Mouse (Mus musculus) liver, embryonic 16.5 days (tissue): ENCODE results near the gene Sv2b. TPM values are rescaled to one million over a fixed set of nuclear protein-coding genes. Genes with fewer than 3 reads are reported as not detected.

Experiments
- ATAC-seq: fragments of 200-750 bp; cut with Nextera tagmentation; 2 replicates; pipeline ENCODE4 v1.8.0; 2017; ENCODE audit warnings: low read depth, mild to moderate bottlenecking, moderate number of reproducible peaks, moderate library complexity
- H3K27ac ChIP-seq: fragments of 300-500 bp; sonication (generic); 2 replicates; pipeline ENCODE4 v1.5.1; 2014; ENCODE audit warnings: mild to moderate bottlenecking, low read length
- H3K27me3 ChIP-seq: fragments of 300-500 bp; sonication (generic); 2 replicates; pipeline ENCODE4 v1.6.1; 2014; ENCODE audit warnings: low read depth, low read length, mixed read lengths; ENCODE audit not compliant: control insufficient read depth, insufficient read depth
- H3K36me3 ChIP-seq: fragments of 300-500 bp; sonication (generic); 2 replicates; pipeline ENCODE4 v1.6.1; 2014; ENCODE audit warnings: mild to moderate bottlenecking; ENCODE audit not compliant: control insufficient read depth, insufficient read depth
- H3K4me1 ChIP-seq: fragments of 300-500 bp; sonication (generic); 2 replicates; pipeline ENCODE4 v1.6.1; 2014; ENCODE audit warnings: low read depth, low read length, mixed read lengths; ENCODE audit not compliant: control insufficient read depth
- H3K4me2 ChIP-seq: fragments of 300-500 bp; sonication (generic); 2 replicates; pipeline ENCODE4 v1.6.1; 2014; ENCODE audit warnings: low read depth, low read length, mixed read lengths
- H3K4me3 ChIP-seq: fragments of 300-500 bp; sonication (generic); 2 replicates; pipeline ENCODE4 v1.5.1; 2014; ENCODE audit warnings: low read depth, mild to moderate bottlenecking, low read length
- H3K9ac ChIP-seq: fragments of 300-500 bp; sonication (generic); 2 replicates; pipeline ENCODE4 v1.6.1; 2014; ENCODE audit warnings: low read depth, low read length
- H3K9me3 ChIP-seq: fragments of 300-500 bp; sonication (generic); replicated peaks from 2 replicates; pipeline ENCODE4 v1.6.1; 2016; ENCODE audit warnings: low read length; ENCODE audit not compliant: control insufficient read depth
- WGBS: fragments of 180-500 bp; shearing (Covaris S2); extraction: QIAGEN DNeasy Blood & Tissue Kit; methylation state at CpG from one replicate; pipeline ENCODE4 v1.1.7; 2014; ENCODE audit not compliant: insufficient replicate concordance; 5-methylcytosine and 5-hydroxymethylcytosine counted together
- polyA plus RNA-seq: library from polyadenylated mRNA; unstranded; fragments of >200 nt; fragmentation: Nextera tagmentation; extraction: Ambion mirVana; gene quantifications from 2 replicates; pipeline ENCODE4 v1.2.1, GENCODE M21; 2015

Sv2b gene
- polyA plus RNA-seq, 1 experiment from 2014 or later = 0.02 TPM

DNA sequence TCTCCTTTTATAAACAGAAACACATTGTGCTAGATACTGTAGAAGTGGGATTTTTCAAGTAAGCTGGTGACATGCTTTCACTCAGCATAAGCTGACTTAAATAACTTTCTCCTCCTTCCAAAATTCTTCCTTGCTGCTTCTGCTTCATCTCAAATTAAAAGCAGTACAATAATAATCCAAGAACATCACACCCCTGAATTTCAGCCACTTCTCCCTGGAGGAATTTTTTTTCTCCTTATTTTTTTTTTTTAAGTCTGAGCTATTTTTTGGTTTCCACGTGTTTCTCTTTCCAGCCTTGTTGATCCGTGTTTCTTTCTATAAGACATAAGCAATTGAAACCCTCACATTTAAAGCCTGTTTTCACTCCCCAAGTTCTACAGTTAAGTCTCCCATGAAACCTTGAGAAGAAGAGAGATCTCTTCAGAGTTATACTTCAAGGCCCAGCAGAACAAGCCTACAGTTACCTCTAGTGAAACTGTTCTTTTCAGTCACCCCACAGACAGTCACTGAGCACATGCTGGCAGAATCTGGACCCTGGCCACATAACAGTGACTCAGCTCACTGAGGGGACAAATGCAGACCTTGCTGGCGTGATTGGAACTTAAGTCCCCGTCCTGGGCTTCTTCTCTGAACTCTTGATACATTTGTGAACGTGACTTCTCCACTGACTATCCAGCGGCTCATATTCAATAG lies 6.4 kb downstream of the Sv2b start:
- no peaks in the 10 kb centered on the region for H3K36me3 ChIP-seq
- H3K4me1 ChIP-seq = no peaks in the 10 kb centered on the region
- no peak overlapping the region for H3K4me2 ChIP-seq
- H3K9me3 ChIP-seq = no peaks in the 10 kb centered on the region
- no peak overlapping the region for H3K9ac ChIP-seq
- no peak overlapping the region for H3K27ac ChIP-seq
- no peak overlapping the region for H3K4me3 ChIP-seq
- 47% methylated on average over 6 of the region's 6 CpGs for WGBS
- ATAC-seq = no peak
- H3K27me3 ChIP-seq = peaks cover under 1% of the 10 kb centered on the region; the same call in 1 of the 2 replicates

DNA sequence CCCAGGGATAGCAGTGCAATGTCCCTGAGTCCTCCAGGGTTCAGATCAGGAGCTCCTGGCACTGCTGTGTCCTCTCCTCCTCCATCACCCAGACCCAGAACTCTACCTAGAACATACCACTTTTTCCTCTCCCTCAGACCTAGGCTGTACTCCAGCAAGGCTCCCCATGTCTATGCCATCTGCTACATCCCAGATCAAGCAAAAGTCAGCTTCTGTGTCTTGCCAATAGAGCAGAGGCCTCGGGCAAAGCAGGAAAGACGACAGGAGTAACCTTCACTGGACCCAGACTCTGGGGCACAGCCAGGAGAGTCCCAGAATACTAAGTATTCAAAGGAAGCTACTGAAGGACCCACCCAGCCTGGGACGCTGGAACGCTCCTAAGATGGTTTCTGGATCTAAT lies 9.8 kb downstream of the Sv2b start:
- no peaks in the 10 kb centered on the region for H3K4me1 ChIP-seq
- H3K27me3 ChIP-seq = no peaks in the 10 kb centered on the region
- no peaks in the 10 kb centered on the region for H3K9me3 ChIP-seq
- no peak for ATAC-seq
- H3K27ac ChIP-seq = no peak overlapping the region
- no peak overlapping the region for H3K4me3 ChIP-seq
- no peak overlapping the region for H3K4me2 ChIP-seq
- no peaks in the 10 kb centered on the region for H3K36me3 ChIP-seq
- WGBS = 66% methylated on average over 4 of the region's 4 CpGs
- H3K9ac ChIP-seq = no peak overlapping the region

DNA sequence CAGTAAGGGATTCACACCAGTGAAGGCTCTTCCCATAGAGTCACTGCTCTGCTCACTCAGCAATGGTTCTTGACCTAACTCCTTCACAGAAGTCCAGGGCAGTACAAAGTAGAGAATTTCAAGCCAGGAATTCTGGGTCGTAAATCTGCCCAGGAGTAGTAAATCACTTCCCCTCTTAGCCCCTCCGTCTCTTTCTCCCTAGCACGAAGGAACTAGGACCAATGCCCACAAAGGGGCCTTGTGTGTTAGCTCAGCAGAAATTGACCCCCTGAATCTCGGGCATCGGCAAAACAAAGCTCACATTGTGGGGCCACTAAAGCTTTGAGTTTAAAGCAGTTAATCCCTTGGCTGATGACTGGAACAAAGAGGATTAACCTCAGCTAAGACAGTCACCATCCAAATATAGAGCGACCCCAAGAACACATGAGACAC lies 12.4 kb downstream of the Sv2b start:
- H3K4me3 ChIP-seq = no peak overlapping the region
- no peaks in the 10 kb centered on the region for H3K36me3 ChIP-seq
- H3K27ac ChIP-seq = no peak overlapping the region
- 28% methylated on average over 6 of the region's 6 CpGs for WGBS
- no peak overlapping the region for H3K4me2 ChIP-seq
- H3K9ac ChIP-seq = no peak overlapping the region
- no peak for ATAC-seq
- no peaks in the 10 kb centered on the region for H3K4me1 ChIP-seq
- no peaks in the 10 kb centered on the region for H3K27me3 ChIP-seq
- H3K9me3 ChIP-seq = no peaks in the 10 kb centered on the region

DNA sequence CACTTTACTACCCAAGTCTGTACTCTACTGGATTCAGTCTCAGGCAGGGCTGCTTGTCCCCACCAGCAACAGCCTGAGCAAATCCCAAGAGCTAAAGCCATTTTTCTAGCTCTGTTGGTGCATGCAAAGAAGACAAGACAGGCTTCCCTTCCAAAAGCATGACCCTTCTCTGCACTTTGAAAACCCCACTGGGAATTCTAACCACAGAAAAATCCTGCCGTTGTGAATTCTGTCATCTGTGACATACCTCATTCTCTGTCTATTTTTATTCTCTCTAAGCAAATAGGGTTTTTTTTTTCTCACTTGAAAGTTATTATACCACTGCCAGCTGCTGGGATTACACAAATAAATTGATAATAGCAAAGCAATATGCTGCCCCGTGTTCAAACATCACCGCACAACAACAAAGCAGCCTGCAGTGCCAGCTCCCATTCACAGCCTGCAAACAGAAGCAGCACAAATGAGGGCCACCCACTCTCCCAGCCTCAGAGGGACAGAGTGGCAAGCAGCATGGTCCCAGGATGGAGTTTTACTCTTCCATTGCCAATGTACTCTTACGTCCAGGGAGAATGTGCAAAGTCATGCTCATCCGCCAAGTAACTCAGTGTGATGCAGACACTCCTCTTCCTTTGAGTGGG lies 13.7 kb downstream of the Sv2b start:
- H3K27ac ChIP-seq = no peak overlapping the region
- H3K27me3 ChIP-seq = no peaks in the 10 kb centered on the region
- H3K9ac ChIP-seq = no peak overlapping the region
- no peak for ATAC-seq
- H3K4me3 ChIP-seq = no peak overlapping the region
- H3K36me3 ChIP-seq = no peaks in the 10 kb centered on the region
- no peaks in the 10 kb centered on the region for H3K4me1 ChIP-seq
- no peaks in the 10 kb centered on the region for H3K9me3 ChIP-seq
- H3K4me2 ChIP-seq = no peak overlapping the region
- WGBS = 67% methylated on average over 5 of the region's 5 CpGs

DNA sequence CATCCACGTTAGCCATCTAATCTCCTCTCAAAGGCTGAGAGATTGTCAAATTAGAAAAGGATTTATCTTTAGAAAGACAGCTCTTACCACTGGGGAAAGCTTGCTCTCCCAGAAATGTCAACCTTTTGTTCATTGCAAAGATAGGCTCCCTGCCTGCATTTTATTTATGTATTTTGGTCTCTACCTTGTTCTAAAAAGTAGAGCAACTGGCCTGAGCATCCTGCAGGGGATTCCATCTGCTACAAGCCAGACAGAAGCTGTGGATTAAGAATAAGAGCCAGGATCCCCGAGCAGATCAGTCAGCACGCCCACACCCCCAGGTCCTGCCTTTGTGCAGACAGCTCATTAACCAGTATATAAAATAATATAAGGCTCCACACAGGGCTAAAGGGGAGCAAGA lies 16.8 kb downstream of the Sv2b start:
- Histone ChIP-seq H3K9ac (no peak overlapping the region), H3K4me1 (no peaks in the 10 kb centered on the region), H3K4me2 (no peak overlapping the region), H3K36me3 (no peaks in the 10 kb centered on the region), H3K27ac (no peak overlapping the region), H3K27me3 (no peaks in the 10 kb centered on the region), H3K9me3 (no peaks in the 10 kb centered on the region), H3K4me3 (no peak overlapping the region)
- no peak for ATAC-seq
- WGBS = 48% methylated on average over 3 of the region's 3 CpGs

DNA sequence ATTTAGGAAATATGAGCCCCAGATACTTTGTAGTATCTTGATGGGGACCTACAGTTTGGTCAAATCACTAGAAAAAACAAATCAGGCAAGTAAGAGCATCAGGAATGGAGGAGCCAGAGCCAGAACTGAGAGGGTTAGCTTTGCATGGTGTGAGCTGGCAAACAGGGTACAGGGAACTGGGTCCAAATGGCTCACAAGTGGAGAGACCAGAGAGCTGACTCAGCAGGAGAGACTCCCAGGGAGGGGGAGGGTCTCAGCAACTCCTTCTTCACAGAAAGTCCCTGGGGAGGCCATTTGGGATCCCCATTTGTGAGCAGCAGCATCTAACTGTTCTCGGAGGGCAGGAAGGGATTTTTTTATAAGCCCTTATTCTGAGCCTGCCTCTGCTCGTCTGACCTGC lies 18.5 kb downstream of the Sv2b start:
- H3K4me1 ChIP-seq = no peaks in the 10 kb centered on the region
- no peak overlapping the region for H3K9ac ChIP-seq
- H3K27me3 ChIP-seq = no peaks in the 10 kb centered on the region
- H3K4me2 ChIP-seq = no peak overlapping the region
- no peak overlapping the region for H3K4me3 ChIP-seq
- 27% methylated on average over 2 of the region's 2 CpGs for WGBS
- no peak for ATAC-seq
- H3K36me3 ChIP-seq = no peaks in the 10 kb centered on the region
- H3K9me3 ChIP-seq = no peaks in the 10 kb centered on the region
- H3K27ac ChIP-seq = no peak overlapping the region

DNA sequence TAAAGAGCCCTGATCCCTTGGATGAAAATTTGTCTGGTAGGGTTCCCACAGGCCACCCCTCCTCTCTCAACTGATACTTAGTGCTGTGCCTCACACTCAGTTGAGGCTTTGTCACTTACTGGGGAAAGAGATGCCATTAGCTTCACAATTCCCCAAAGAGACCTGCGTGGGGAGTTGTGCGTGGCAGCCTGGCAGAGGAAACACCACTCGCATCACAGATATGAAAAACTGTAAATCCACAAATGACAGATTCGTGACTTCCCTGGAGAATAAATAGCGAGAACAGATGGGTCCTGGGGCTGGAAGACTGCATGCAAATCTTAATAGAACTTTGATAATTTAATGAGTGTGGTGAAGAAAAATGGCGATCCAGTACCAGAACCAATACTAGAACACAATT lies 21.8 kb downstream of the Sv2b start:
- Histone ChIP-seq H3K4me3 (no peak overlapping the region), H3K9me3 (no peaks in the 10 kb centered on the region), H3K27me3 (no peaks in the 10 kb centered on the region), H3K4me2 (no peak overlapping the region), H3K27ac (no peak overlapping the region), H3K9ac (no peak overlapping the region), H3K36me3 (no peaks in the 10 kb centered on the region), H3K4me1 (no peaks in the 10 kb centered on the region)
- WGBS = 60% methylated on average over 6 of the region's 6 CpGs
- ATAC-seq = no peak

GRCm38 (mm10) chr7:75282951-75283350 lies 26.1 kb downstream of the Sv2b start:
- WGBS = 33% methylated on average over 3 of the region's 3 CpGs
- ATAC-seq = no peak

DNA sequence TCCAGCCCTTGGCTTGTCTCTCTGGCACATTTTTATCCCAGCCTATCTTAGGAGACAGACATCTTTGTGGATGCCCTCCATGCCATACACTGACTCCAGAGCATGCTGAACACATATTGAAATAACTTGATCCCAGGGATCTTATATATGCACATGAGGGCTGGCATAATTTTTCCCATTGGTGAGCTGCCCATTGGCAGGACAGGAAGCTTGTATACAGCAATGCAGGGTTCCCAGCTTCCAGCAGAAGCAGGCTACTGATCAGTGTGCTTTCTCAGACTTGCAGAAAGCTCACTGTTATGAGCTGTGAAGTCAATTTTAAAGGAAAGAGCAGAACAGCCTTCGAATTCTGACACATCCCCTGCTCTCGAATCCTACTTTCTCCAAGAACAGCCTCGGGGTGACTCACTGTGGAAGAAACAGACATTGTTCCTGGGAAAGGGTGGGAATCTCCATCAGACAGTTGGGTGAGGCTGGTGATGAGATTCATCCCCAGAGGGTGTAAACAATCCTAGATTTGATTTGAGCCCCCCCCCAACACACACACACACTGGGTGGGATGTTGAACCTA lies 26.9 kb downstream of the Sv2b start:
- 46% methylated on average over 3 of the region's 3 CpGs for WGBS
- ATAC-seq = no peak

More at GRCm38 (mm10) chr7:75282951-75283350, 26.1 kb downstream of the Sv2b start:
- Histone ChIP-seq H3K4me1 (no peaks in the 10 kb centered on the region), H3K4me3 (no peak overlapping the region), H3K27me3 (no peaks in the 10 kb centered on the region), H3K9me3 (no peaks in the 10 kb centered on the region), H3K27ac (no peak overlapping the region), H3K4me2 (no peak overlapping the region), H3K36me3 (no peaks in the 10 kb centered on the region), H3K9ac (no peak overlapping the region)

More for the DNA sequence above, 26.9 kb downstream of the Sv2b start:
- H3K9me3 ChIP-seq = no peaks in the 10 kb centered on the region
- H3K4me1 ChIP-seq = no peaks in the 10 kb centered on the region
- H3K27me3 ChIP-seq = no peaks in the 10 kb centered on the region
- H3K36me3 ChIP-seq = no peaks in the 10 kb centered on the region
- no peak overlapping the region for H3K4me2 ChIP-seq
- no peak overlapping the region for H3K4me3 ChIP-seq
- no peak overlapping the region for H3K27ac ChIP-seq
- no peak overlapping the region for H3K9ac ChIP-seq
